In genomic region chr14:75284193-75284915, GRCm38 (mm10) we compare ENCODE assay signal across 7 mouse cellular contexts. TPM values are rescaled to one million over a fixed set of nuclear protein-coding genes. Genes with fewer than 3 reads are reported as not detected.
DNase-seq lines count a peak whose midpoint lies in the region; ATAC-seq lines count a peak whose summit lies in the region.

Zc3h13 (plus strand) TSS chr14:75284373.

- peak within 1 kb of the TSS; percentile 52; the same call in 1 of the 2 replicates for H3K27ac ChIP-seq in embryonic facial prominence, embryonic 11.5 days (replicated peaks; ENCODE audit: low read depth, low read length)
- peak within 1 kb of the TSS; percentile 85 for H3K27ac ChIP-seq in limb, embryonic 10.5 days
- peak within 1 kb of the TSS; percentile 83 for H3K27ac ChIP-seq in midbrain, embryonic 13.5 days

- H3K9ac ChIP-seq in embryonic facial prominence, embryonic 11.5 days (replicated peaks; ENCODE audit: low read length) = peak within 1 kb of the TSS; percentile 94
- H3K9ac ChIP-seq in midbrain, embryonic 13.5 days (replicated peaks) = peak within 1 kb of the TSS; percentile 96

- H3K4me1 ChIP-seq in embryonic facial prominence, embryonic 11.5 days (ENCODE audit: control insufficient read depth, insufficient read depth, low read length) = no peaks in the 10 kb centered on the region
- peaks cover 14% of the 10 kb centered on the region for H3K4me1 ChIP-seq in limb, embryonic 10.5 days
- peaks cover 15% of the 10 kb centered on the region for H3K4me1 ChIP-seq in midbrain, embryonic 13.5 days (replicated peaks)

- DNase-seq in adrenal gland, postnatal 14 days = peak; percentile 98
- DNase-seq in embryonic facial prominence, embryonic 11.5 days (ENCODE audit: low spot score) = peak; percentile 94
- DNase-seq in kidney, adult 11 months = peak; percentile 91
- DNase-seq in limb, embryonic 10.5 days (ENCODE audit: low spot score) = peak; percentile 97
- DNase-seq in spleen, adult 12 weeks (ENCODE audit: low spot score) = peak; percentile 96

- ATAC-seq in embryonic facial prominence, embryonic 11.5 days (replicated peaks; ENCODE audit: insufficient number of reproducible peaks, low FRiP score, low TSS enrichment, low read depth) = peak; percentile 96
- ATAC-seq in granulocyte monocyte progenitor cell, adult 5-6 weeks (replicated peaks; ENCODE audit: poor library complexity, severe bottlenecking) = peak; percentile 96
- peak; percentile 99 for ATAC-seq in midbrain, embryonic 13.5 days

- peak within 1 kb of the TSS; percentile 98 for H3K4me3 ChIP-seq in embryonic facial prominence, embryonic 11.5 days (ENCODE audit: low read depth, low read length)
- peak within 1 kb of the TSS; percentile 80 for H3K4me3 ChIP-seq in limb, embryonic 10.5 days
- peak within 1 kb of the TSS; percentile 100 for H3K4me3 ChIP-seq in midbrain, embryonic 13.5 days (replicated peaks)

- no peaks in the 10 kb centered on the region for H3K27me3 ChIP-seq in embryonic facial prominence, embryonic 11.5 days (ENCODE audit: control insufficient read depth, insufficient read depth, low read length)
- no peaks in the 10 kb centered on the region for H3K27me3 ChIP-seq in limb, embryonic 10.5 days (ENCODE audit: low read depth, poor library complexity, severe bottlenecking)
- no peaks in the 10 kb centered on the region for H3K27me3 ChIP-seq in midbrain, embryonic 13.5 days

- under 1% methylated on average over 61 of the region's 61 CpGs for WGBS in embryonic facial prominence, embryonic 11.5 days
- under 1% methylated on average over 61 of the region's 61 CpGs for WGBS in limb, embryonic 10.5 days
- WGBS in midbrain, embryonic 13.5 days = under 1% methylated on average over 61 of the region's 61 CpGs

- H3K9me3 ChIP-seq in embryonic facial prominence, embryonic 11.5 days (replicated peaks; ENCODE audit: control insufficient read depth, low read length) = no peaks in the 10 kb centered on the region
- H3K9me3 ChIP-seq in limb, embryonic 10.5 days (replicated peaks) = no peaks in the 10 kb centered on the region
- H3K9me3 ChIP-seq in midbrain, embryonic 13.5 days = no peaks in the 10 kb centered on the region

- H3K36me3 ChIP-seq in embryonic facial prominence, embryonic 11.5 days (replicated peaks; ENCODE audit: control insufficient read depth, insufficient read depth, low read depth, low read length) = no peaks in the 10 kb centered on the region
- H3K36me3 ChIP-seq in limb, embryonic 10.5 days = no peaks in the 10 kb centered on the region
- H3K36me3 ChIP-seq in midbrain, embryonic 13.5 days = no peaks in the 10 kb centered on the region

- peak within 1 kb of the TSS; percentile 66 for H3K4me2 ChIP-seq in embryonic facial prominence, embryonic 11.5 days (ENCODE audit: low read depth, low read length)
- peak within 1 kb of the TSS; percentile 89 for H3K4me2 ChIP-seq in midbrain, embryonic 13.5 days (replicated peaks)

RNA-seq across cellular contexts. Expression of gene Zc3h13, which starts in this region (rescaled TPM):
- 24.3 and 30.4 TPM in 2 replicates for total RNA-seq in adrenal gland, postnatal 14 days (2021)
- polyA plus RNA-seq in embryonic facial prominence, embryonic 11.5 days (2014; fragmentation: Nextera tagmentation; extraction: Ambion mirVana) = 31.1 and 38.6 TPM in 2 replicates
- total RNA-seq in granulocyte monocyte progenitor cell, adult 5-6 weeks (2014; fragmentation: Nextera tagmentation) = 20.1 and 26.8 TPM in 2 replicates
- 24.5 and 29.2 TPM in 2 replicates for total RNA-seq in granulocyte monocyte progenitor cell, adult 5-6 weeks (2017)
- 34.0 and 38.9 TPM in 2 replicates for polyA plus RNA-seq in limb, embryonic 10.5 days (2016; fragmentation: Nextera tagmentation; extraction: Ambion mirVana)
- polyA plus RNA-seq in midbrain, embryonic 13.5 days (2015; fragmentation: Nextera tagmentation; extraction: Ambion mirVana) = 45.2 and 45.4 TPM in 2 replicates

Comparison
In these comparisons a context has a peak if more than half of its experiments do, and no peak if none do; other contexts are left out.
1. Peak in every context shown above with its lines: DNase-seq, ATAC-seq, H3K4me3 ChIP-seq and H3K27ac ChIP-seq.